In the genomic region with DNA sequence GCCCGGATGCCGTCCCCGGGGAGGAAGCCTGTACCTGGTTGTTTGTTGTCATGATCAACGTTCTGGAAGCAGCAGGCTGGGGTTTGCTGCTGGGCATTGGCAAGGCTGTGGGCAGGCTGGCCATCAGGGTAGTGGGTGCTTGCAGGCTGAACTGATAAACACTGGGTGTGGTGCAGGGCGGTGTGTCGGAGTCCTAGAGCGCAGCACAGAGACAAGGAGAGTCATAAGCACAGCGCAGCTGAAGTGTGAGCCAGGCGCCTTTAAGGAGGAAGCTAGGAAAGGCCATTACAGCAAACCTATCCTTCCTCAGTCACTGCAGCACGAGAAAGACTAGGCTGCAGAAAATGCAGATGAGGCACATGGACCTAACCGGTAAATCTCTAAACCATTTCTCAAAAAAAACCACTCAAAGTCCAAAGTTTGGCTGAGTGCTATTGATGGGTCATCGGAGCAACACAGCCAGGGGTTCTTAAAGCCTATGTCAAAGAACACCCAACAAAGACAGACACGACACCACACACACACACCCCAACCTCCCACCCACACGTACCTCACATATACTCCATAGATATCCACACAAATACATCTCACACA, we compare ENCODE assay signal across 21 mouse cellular contexts. TPM values are rescaled to one million over a fixed set of nuclear protein-coding genes. Genes with fewer than 3 reads are reported as not detected.
DNase-seq lines count a peak whose midpoint lies in the region; ATAC-seq and TF ChIP-seq lines count a peak whose summit lies in the region.
"Had no signal": no experiment of that assay in that cellular context is flagged by ENCODE, and none has a peak within 500 bp of the region (broad histone marks: within the 10 kb centered on the region; RNA-seq: fewer than 3 reads in every experiment).

No protein-coding gene starts in this region.

- H3K27ac ChIP-seq in intestine, embryonic 15.5 days, result no peak overlapping the region
- no peak overlapping the region for H3K27ac ChIP-seq in liver, embryonic 14.5 days
- H3K27ac ChIP-seq: embryonic facial prominence, embryonic 12.5 days; forebrain, embryonic 15.5 days; hindbrain, embryonic 13.5 days had no signal

- no peak for TF ChIP-seq EP300 in liver, embryonic 14.5 days (IDR thresholded peaks at IDR 0.05; ENCODE audit: low read depth)

- WGBS in intestine, embryonic 15.5 days, result 82% methylated on average over 14 of the region's 14 CpGs
- WGBS in liver, embryonic 14.5 days (ENCODE audit: insufficient replicate concordance), result 49% methylated on average over 14 of the region's 14 CpGs

- H3K9me3 ChIP-seq in intestine, embryonic 15.5 days, result no peaks in the 10 kb centered on the region
- no peaks in the 10 kb centered on the region for H3K9me3 ChIP-seq in liver, embryonic 14.5 days (ENCODE audit: control insufficient read depth, low read length)
- H3K9me3 ChIP-seq: embryonic facial prominence, embryonic 12.5 days; forebrain, embryonic 15.5 days; hindbrain, embryonic 13.5 days had no signal

- no peak overlapping the region for H3K9ac ChIP-seq in intestine, embryonic 15.5 days
- H3K9ac ChIP-seq in liver, embryonic 14.5 days (replicated peaks), result 0 out of 2 replicates have a peak overlapping the region, but pooled peaks have one; percentile 13
- H3K9ac ChIP-seq: embryonic facial prominence, embryonic 12.5 days; forebrain, embryonic 15.5 days; hindbrain, embryonic 13.5 days had no signal

- TF ChIP-seq CTCF in liver, embryonic 14.5 days (IDR thresholded peaks at IDR 0.05; ENCODE audit: low read depth), result no peak

- ATAC-seq in intestine, embryonic 15.5 days, result peak; percentile 52; the same call in 1 of the 2 replicates
- ATAC-seq in liver, embryonic 14.5 days (ENCODE audit: insufficient read depth), result peak; percentile 58
- ATAC-seq: forebrain, embryonic 15.5 days had no signal

- H3K4me2 ChIP-seq in intestine, embryonic 15.5 days (replicated peaks), result no peak overlapping the region
- 0 out of 2 replicates have a peak overlapping the region, but pooled peaks have one; percentile 5 for H3K4me2 ChIP-seq in liver, embryonic 14.5 days (ENCODE audit: low read depth)
- H3K4me2 ChIP-seq: embryonic facial prominence, embryonic 12.5 days; forebrain, embryonic 15.5 days; heart, embryonic 11.5 days; hindbrain, embryonic 13.5 days; midbrain, embryonic 11.5 days had no signal

- no peaks in the 10 kb centered on the region for H3K27me3 ChIP-seq in intestine, embryonic 15.5 days (replicated peaks)
- H3K27me3 ChIP-seq in liver, embryonic 14.5 days (ENCODE audit: control insufficient read depth, insufficient read depth, low read length), result no peaks in the 10 kb centered on the region
- H3K27me3 ChIP-seq: CH12.LX; embryonic facial prominence, embryonic 12.5 days; forebrain, embryonic 15.5 days; hindbrain, embryonic 13.5 days had no signal

- no peak overlapping the region for H3K4me3 ChIP-seq in intestine, embryonic 15.5 days (replicated peaks)
- H3K4me3 ChIP-seq in liver, embryonic 14.5 days (ENCODE audit: insufficient read depth in 1 of 2, low read depth in 2 of 2, low read length in 2 of 2), result no peak overlapping the region
- H3K4me3 ChIP-seq: embryonic facial prominence, embryonic 12.5 days; forebrain, embryonic 15.5 days; hindbrain, embryonic 13.5 days had no signal

- H3K36me3 ChIP-seq in intestine, embryonic 15.5 days, result peaks cover 36% of the 10 kb centered on the region
- H3K36me3 ChIP-seq in liver, embryonic 14.5 days (replicated peaks; ENCODE audit: control insufficient read depth, insufficient read depth, low read depth), result peaks cover 57% of the 10 kb centered on the region

- no peaks in the 10 kb centered on the region for H3K4me1 ChIP-seq in intestine, embryonic 15.5 days (replicated peaks)
- H3K4me1 ChIP-seq in liver, embryonic 14.5 days (replicated peaks; ENCODE audit: control insufficient read depth in 2 of 2, insufficient read depth in 2 of 2, low read length in 1 of 2), result peaks cover 8 to 26% of the 10 kb centered on the region in 2 experiments; a peak in 3 of 4 replicates
- H3K4me1 ChIP-seq: embryonic facial prominence, embryonic 12.5 days; forebrain, embryonic 15.5 days; hindbrain, embryonic 13.5 days had no signal

- DNase-seq in kidney, adult 9 months, result peak; percentile 65
- DNase-seq in kidney, adult 11 months, result no peak
- DNase-seq in liver, embryonic 14.5 days (ENCODE audit: low read depth in 3 of 3, low spot score in 3 of 3), result peak in 1 of 3 experiments; percentile 27
- no peak for DNase-seq in left cerebral cortex, adult 8-10 months (ENCODE audit: low spot score in 2 of 2)
- DNase-seq in right cerebral cortex, postnatal 25 days, result no peak
- DNase-seq in cerebellum, postnatal 14 days, result no peak
- DNase-seq: adrenal gland, postnatal 36 days; cerebellum, adult 2 months; heart, postnatal 14 days; kidney, postnatal 14 days; left cerebral cortex, postnatal 4 days; lung, adult 2 months; lung, postnatal 4 days; thymus, postnatal 36 days had no signal

RNA-seq across cellular contexts. Expression of gene Nsun2, which starts 31.3 kb away (rescaled TPM):
- polyA plus RNA-seq in intestine, embryonic 15.5 days (2015; fragmentation: Nextera tagmentation; extraction: Ambion mirVana), result 128 and 131 TPM in 2 replicates
- polyA plus RNA-seq in liver, embryonic 14.5 days (2012; rRNA removed), result 39.7 and 58.7 TPM in 2 replicates
- 88.8 and 98.1 TPM in 2 replicates for polyA plus RNA-seq in liver, embryonic 14.5 days (2014; fragmentation: Nextera tagmentation; extraction: Ambion mirVana)
- total RNA-seq in left cerebral cortex, adult 8-10 months (2022), result 10 to 100 TPM; 73.7 to 94.6 (median 86.7) TPM

RNA-seq across cellular contexts. Expression of gene Tent4a, which starts 32.2 kb away (rescaled TPM):
- 4.0 and 4.6 TPM in 2 replicates for polyA plus RNA-seq in intestine, embryonic 15.5 days (2015; fragmentation: Nextera tagmentation; extraction: Ambion mirVana)
- 5.4 and 6.3 TPM in 2 replicates for polyA plus RNA-seq in liver, embryonic 14.5 days (2012; rRNA removed)
- polyA plus RNA-seq in liver, embryonic 14.5 days (2014; fragmentation: Nextera tagmentation; extraction: Ambion mirVana), result 2.3 and 3.0 TPM in 2 replicates
- total RNA-seq in left cerebral cortex, adult 8-10 months (2022), result 10 to 100 TPM; 40.9 to 45.1 (median 44.2) TPM
